ENCODE assay signal across 9 mouse cellular contexts in the genomic region with DNA sequence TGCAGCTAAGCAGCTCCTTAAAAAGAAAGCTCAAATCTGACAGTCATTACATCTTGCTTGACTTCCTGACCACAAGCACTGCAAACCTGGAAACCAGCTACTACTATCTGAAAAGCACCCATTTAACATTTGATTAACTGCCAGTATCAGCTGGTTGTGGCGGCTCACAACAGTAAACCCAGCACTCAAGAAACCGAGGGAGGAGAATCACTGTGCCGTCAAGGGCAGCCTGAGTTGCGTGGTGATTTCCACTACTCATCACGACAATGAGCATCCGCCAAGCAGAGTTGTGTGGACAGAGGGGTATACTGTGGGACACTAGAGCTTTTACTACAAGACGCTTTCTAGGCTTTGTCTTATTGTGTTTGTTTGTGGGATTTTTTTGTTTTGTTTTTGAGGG. TPM values are rescaled to one million over a fixed set of nuclear protein-coding genes. Genes with fewer than 3 reads are reported as not detected.
DNase-seq lines count a peak whose midpoint lies in the region; ATAC-seq and TF ChIP-seq lines count a peak whose summit lies in the region.
"Had no signal": no experiment of that assay in that cellular context is flagged by ENCODE, and none has a peak within 500 bp of the region (broad histone marks: within the 10 kb centered on the region; RNA-seq: fewer than 3 reads in every experiment).

No protein-coding gene starts in this region.

- no peak for TF ChIP-seq EP300 in lung, postnatal 0 days (IDR thresholded peaks at IDR 0.05)

- no peak overlapping the region for H3K4me3 ChIP-seq in lung, postnatal 0 days (ENCODE audit: low read depth, low read length)
- no peak overlapping the region; the same call in 1 of the 2 replicates for H3K4me3 ChIP-seq in intestine, embryonic 15.5 days (replicated peaks)
- H3K4me3 ChIP-seq in stomach, embryonic 16.5 days (replicated peaks; ENCODE audit: low read length): peak overlapping the region; percentile 12
- no peak overlapping the region for H3K4me3 ChIP-seq in forebrain, embryonic 13.5 days

- no peak overlapping the region for H3K9ac ChIP-seq in lung, postnatal 0 days (replicated peaks; ENCODE audit: low read depth)
- no peak overlapping the region for H3K9ac ChIP-seq in intestine, embryonic 15.5 days
- H3K9ac ChIP-seq in stomach, embryonic 16.5 days (ENCODE audit: low read length): no peak overlapping the region
- no peak overlapping the region for H3K9ac ChIP-seq in forebrain, embryonic 13.5 days

- peaks cover 14% of the 10 kb centered on the region; the same call in 1 of the 2 replicates for H3K4me1 ChIP-seq in lung, postnatal 0 days (ENCODE audit: insufficient read depth, low read depth, low read length)
- H3K4me1 ChIP-seq in intestine, embryonic 15.5 days (replicated peaks): peaks cover 18% of the 10 kb centered on the region
- H3K4me1 ChIP-seq in stomach, embryonic 16.5 days (ENCODE audit: control insufficient read depth, insufficient read depth, low read length): peaks cover 42% of the 10 kb centered on the region
- peaks cover 40% of the 10 kb centered on the region for H3K4me1 ChIP-seq in forebrain, embryonic 13.5 days

- no peaks in the 10 kb centered on the region for H3K9me3 ChIP-seq in lung, postnatal 0 days (ENCODE audit: low read length)
- H3K9me3 ChIP-seq in intestine, embryonic 15.5 days: no peaks in the 10 kb centered on the region
- H3K9me3 ChIP-seq in stomach, embryonic 16.5 days (replicated peaks; ENCODE audit: control insufficient read depth, low read length): no peaks in the 10 kb centered on the region
- no peaks in the 10 kb centered on the region for H3K9me3 ChIP-seq in forebrain, embryonic 13.5 days (replicated peaks)

- H3K27ac ChIP-seq in lung, postnatal 0 days (ENCODE audit: low read length): peak overlapping the region; percentile 11; the same call in 1 of the 2 replicates
- 0 out of 2 replicates have a peak overlapping the region, but pooled peaks have one; percentile 40 for H3K27ac ChIP-seq in intestine, embryonic 15.5 days
- peak overlapping the region; percentile 75 for H3K27ac ChIP-seq in stomach, embryonic 16.5 days (ENCODE audit: low read length)
- H3K27ac ChIP-seq in forebrain, embryonic 13.5 days: no peak overlapping the region

- ATAC-seq in lung, postnatal 0 days: no peak
- ATAC-seq in intestine, embryonic 15.5 days: no peak
- no peak for ATAC-seq in stomach, embryonic 16.5 days (ENCODE audit: insufficient read depth, low FRiP score)
- ATAC-seq in forebrain, embryonic 13.5 days: no peak

- no peak for TF ChIP-seq CTCF in lung, postnatal 0 days (IDR thresholded peaks at IDR 0.05)

- peak; percentile 19 for DNase-seq in adrenal gland, postnatal 10 days
- no peak for DNase-seq in adrenal gland, adult 18-20 months (ENCODE audit: low spot score in 2 of 2)
- no peak for DNase-seq in lung, postnatal 0 days (ENCODE audit: low spot score)
- no peak for DNase-seq in lung, postnatal 25 days (ENCODE audit: low spot score)
- DNase-seq in right cerebral cortex, postnatal 10 days (ENCODE audit: low spot score in 2 of 2): no peak
- DNase-seq: kidney, adult 8-10 months had no signal

- 31% methylated on average over 7 of the region's 7 CpGs for WGBS in lung, postnatal 0 days
- 49% methylated on average over 7 of the region's 7 CpGs for WGBS in intestine, embryonic 15.5 days
- WGBS in stomach, embryonic 16.5 days: 44% methylated on average over 7 of the region's 7 CpGs
- 72% methylated on average over 7 of the region's 7 CpGs for WGBS in forebrain, embryonic 13.5 days

- H3K27me3 ChIP-seq in lung, postnatal 0 days (replicated peaks; ENCODE audit: insufficient read depth, low read length): no peaks in the 10 kb centered on the region
- no peaks in the 10 kb centered on the region for H3K27me3 ChIP-seq in intestine, embryonic 15.5 days (replicated peaks)
- H3K27me3 ChIP-seq in stomach, embryonic 16.5 days (ENCODE audit: control insufficient read depth, insufficient read depth, low read length): no peaks in the 10 kb centered on the region
- H3K27me3 ChIP-seq in forebrain, embryonic 13.5 days: no peaks in the 10 kb centered on the region

- H3K4me2 ChIP-seq in lung, postnatal 0 days (replicated peaks; ENCODE audit: low read depth, low read length): peak overlapping the region; percentile 22
- H3K4me2 ChIP-seq in intestine, embryonic 15.5 days (replicated peaks): no peak overlapping the region
- H3K4me2 ChIP-seq in stomach, embryonic 16.5 days (ENCODE audit: low read depth, low read length): peak overlapping the region; percentile 45
- H3K4me2 ChIP-seq in forebrain, embryonic 13.5 days: no peak overlapping the region

- no peaks in the 10 kb centered on the region for H3K36me3 ChIP-seq in lung, postnatal 0 days (ENCODE audit: insufficient read depth, low read length)
- no peaks in the 10 kb centered on the region for H3K36me3 ChIP-seq in intestine, embryonic 15.5 days
- no peaks in the 10 kb centered on the region for H3K36me3 ChIP-seq in stomach, embryonic 16.5 days (ENCODE audit: control insufficient read depth, insufficient read depth, low read length)
- no peaks in the 10 kb centered on the region for H3K36me3 ChIP-seq in forebrain, embryonic 13.5 days (ENCODE audit: poor library complexity, severe bottlenecking)

RNA-seq across cellular contexts. Expression of a gene that starts 4.8 kb away (rescaled TPM):
- 100 to 1,000 TPM; 184 to 187 TPM for total RNA-seq in adrenal gland, postnatal 10 days (2021)
- 100 to 1,000 TPM; 161 to 167 TPM for total RNA-seq in adrenal gland, adult 18-20 months (2021)
- polyA plus RNA-seq in lung, postnatal 0 days (2015; fragmentation: Nextera tagmentation; extraction: Ambion mirVana): 205 and 244 TPM in 2 replicates
- polyA plus RNA-seq in intestine, embryonic 15.5 days (2015; fragmentation: Nextera tagmentation; extraction: Ambion mirVana): 342 and 356 TPM in 2 replicates
- polyA plus RNA-seq in stomach, embryonic 16.5 days (2015; fragmentation: Nextera tagmentation; extraction: Ambion mirVana): 356 and 390 TPM in 2 replicates
- 225 and 227 TPM in 2 replicates for polyA plus RNA-seq in forebrain, embryonic 13.5 days (2015; fragmentation: Nextera tagmentation; extraction: Ambion mirVana)

Comparison
In these comparisons a context has a peak if more than half of its experiments do, and no peak if none do; other contexts are left out.
1. H3K4me2 ChIP-seq: peak in lung, postnatal 0 days (single experiment) and stomach, embryonic 16.5 days (single experiment); none in intestine, embryonic 15.5 days (single experiment) and forebrain, embryonic 13.5 days (single experiment).